Mouse (Mus musculus) cerebellum, postnatal 25 days (tissue): Measurements from ENCODE around the gene Bmpr1a.

ENCODE experiments used
- DNase-seq, 2 experiments: peaks; one replicate each; pipeline ENCODE4 v3.0.0; 2021; ENCODE audit warnings: mixed read lengths in 2 of 2

The Bmpr1a gene

DNA sequence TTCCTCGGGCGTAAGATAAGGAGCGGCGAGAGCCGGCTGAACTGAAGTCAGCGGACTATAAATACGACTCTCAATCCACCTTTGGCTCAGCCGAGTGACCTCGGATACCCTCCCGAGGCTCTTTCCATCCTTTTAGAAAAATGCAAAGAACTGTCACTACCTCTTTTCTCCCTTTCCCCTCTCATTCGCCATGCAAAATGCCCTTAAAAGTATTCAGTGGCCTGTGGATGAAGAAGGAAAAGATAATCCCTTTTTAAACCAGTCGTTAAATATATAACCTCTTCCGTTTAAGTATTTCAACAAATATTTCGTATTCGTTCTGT is at the start of gene Bmpr1a:
Gene Bmpr1a (minus strand): TSS at position 17 of the 323 bp plus-strand sequence.
- no peak for DNase-seq

DNA sequence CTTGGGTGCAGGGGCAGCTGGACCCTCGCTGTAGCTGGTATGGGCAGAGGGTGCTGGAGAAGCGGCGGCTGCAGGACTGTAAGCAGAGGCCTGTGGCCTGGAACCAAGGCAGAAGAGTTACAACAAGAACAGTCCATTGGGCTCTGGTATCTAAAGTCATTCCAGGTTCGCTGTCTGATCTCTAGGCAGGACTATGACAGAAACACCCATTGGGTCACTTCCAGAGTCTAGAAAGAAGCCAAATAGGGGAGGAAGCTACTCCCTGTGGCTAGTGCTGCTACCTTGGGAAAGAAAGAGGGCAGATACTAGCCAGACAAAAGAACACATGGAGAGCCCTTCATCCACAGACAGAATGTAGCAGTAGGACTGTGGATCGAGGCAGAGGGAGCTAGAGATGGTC is 49.1 kb upstream of the Bmpr1a start:
- no peak for DNase-seq

DNA sequence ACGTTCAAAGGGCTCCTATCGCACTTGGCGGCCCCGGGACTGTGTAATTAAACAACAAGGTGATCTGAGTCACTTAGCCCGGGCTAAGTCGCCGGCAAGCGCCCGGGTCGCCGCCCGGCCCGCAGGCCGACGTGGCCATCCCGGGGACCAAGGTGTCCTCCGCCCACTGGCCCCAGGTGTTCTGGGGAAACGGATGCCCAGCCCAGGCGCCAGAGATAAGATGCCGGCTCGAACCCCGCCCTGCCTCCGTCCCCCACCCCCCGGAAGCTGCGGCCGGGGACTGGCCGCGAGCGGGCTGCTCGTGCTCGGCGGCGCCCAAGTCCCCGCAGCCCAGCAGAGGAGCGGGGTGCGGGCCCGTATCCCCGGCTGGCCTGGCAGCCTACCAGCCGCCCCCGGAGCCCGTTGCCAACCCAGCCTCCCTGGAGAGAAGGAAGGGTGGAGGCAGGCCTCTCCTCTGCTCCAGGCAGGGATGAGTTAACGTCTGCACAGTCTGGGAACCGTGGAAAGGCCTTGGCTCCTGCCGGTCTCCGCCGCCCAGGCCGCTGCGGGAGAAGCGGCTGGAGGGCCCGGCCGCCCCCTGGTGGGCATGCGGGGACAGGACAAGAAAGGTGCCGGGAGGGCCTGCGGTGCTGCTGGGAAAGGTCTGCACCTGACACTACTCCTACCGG is 46.0 kb upstream of the Bmpr1a start:
- peak; percentile 92 for DNase-seq

DNA sequence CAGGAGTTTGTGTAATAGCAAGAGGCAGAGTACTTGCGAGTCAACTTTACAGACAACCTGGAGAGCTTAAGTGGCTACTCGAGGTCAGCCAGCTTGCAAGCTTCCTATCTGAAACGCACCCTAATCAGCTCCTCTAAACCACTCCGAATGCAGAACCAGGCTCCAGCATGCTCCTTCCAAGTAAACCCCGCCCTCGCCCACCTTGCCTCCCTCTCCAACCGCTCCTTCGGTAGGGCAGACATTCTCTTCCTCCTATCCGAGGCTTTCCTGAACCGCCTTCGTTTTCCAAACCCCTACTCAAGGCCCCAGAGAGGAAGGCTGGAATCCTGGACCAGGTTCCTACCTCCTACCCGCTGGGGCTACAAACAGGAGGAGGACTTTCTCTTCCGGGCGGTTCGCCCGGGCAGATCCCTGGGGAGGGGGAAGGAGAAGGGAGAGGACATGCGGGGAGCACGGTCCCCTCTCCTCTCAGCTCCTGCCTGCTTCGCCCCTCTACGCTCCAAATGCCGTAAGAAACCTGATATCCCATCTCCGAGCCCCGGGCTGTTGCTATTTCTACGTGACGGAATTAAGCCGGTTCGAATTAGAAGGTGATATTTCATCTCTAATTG is 45.4 kb upstream of the Bmpr1a start:
- peak; percentile 73 to 75 for DNase-seq

DNA sequence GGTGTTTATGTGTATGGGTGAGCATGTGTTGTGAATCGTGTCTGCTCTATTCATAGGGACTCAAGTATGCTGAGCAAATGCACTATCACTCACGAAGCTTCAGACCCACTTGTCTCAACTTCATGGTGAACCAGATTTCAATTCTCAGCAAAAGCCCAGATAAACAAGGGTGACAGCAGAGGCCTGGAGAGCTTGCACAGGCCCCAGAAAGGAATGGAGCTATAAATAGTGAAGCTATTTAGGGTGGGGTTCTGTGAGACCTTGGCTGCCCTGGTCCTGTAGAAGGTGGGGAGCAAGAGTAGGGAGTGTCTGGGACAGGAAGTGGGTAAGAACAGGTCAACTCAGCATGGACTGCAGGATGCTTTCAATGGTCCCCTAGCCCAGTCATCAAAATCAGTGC is 41.4 kb upstream of the Bmpr1a start:
- no peak for DNase-seq

DNA sequence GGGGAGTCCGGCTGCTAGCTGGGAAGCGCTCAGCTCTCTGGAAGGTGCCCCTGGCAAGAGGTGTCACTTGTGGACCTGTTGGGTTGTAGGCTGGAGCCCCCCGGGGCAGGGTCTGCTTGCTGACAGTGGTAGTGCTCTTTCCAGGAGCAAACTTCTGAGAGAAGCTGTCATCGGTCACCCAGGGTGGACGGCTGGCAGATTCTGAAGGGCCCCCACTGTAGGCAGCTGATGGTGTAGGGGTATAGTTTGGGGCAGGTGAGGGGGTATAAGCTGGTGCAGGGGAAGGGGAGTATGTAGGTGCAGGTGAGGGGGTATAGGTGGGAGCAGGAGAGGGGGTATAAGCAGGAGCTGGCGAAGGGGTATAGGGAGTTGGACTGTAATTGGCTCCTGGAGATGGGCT is 40.9 kb upstream of the Bmpr1a start:
- no peak for DNase-seq

DNA sequence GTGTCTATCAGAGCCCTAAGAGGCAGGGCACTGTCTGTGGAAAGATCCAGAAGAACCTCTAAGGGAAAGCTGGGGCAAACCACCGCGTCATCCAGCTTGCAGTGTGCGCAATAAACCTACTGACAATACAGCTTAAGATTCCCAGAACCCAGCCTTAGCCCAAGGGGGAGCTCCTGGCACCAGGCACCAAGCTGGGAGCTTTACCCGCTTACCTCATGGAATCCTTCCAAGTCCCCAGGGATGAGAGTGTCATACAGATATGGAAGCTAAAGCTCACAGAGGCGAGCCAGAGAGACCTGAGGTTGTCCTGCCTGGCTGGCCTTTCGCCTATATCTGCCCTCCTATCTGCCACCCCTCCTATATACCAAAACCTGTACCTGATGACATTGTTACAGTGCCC is 40.5 kb upstream of the Bmpr1a start:
- no peak for DNase-seq

DNA sequence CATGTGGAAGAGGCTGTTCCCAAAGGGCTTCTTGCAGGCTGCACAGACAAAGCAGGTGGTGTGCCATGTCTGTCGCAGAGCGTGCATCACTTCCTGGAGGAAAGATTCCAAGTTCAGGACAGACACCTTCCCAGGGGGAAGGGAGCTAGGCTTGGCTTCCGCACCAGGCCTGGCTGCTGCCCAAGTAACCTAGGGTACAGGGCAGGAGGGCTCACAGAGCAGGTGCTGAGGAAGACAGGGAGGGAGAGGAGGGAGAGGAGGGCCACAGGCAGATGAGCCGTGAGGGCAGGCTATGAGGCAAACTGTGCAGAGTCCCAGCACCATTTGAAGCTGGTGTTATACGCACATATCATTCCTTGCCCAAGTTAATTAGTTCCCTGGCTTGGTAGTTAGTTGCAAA is 38.8 kb upstream of the Bmpr1a start:
- peak in 1 of 2 experiments; percentile 41 for DNase-seq

DNA sequence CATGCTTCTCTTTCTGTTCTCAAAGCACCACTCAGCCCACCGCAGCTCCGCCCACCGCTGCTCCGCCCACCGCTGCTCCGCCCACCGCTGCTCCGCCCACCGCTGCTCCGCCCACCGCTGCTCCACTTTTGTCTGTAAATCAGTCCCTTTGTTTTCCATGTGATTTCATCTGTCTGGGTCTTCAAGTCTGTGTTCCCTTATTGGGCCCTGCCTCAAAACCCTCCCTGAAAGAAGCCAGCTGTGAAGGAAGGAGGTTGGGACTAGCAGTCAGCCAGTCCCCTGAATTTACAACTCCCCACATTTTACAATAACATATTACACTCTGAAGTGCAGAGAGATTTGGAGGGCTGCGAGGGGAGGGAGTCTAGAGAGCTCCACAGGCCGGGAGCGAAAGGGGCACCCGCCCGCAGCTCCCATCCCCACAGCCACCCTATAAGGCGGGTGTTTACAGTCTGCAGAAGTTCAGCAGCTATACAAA is 37.6 kb upstream of the Bmpr1a start:
- no peak for DNase-seq

DNA sequence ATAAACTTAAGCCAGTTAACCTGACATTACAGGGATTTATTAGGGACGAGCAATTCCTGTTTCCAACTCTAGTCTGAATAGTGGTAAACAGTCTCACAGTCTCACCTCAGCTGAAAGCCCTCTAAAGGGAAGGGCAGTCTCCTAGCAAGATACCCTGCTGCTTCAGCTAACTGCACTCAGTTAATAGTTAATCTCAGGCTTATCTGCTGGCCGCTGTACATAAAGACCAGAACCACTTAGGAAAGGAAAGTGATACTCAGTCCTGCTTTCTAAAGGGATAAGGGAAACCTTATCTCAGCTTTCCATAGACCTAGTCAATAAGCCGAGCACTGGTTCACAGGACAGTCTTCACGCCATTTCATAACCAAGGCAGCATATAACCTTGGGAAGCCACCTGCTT is 32.7 kb upstream of the Bmpr1a start:
- no peak for DNase-seq

DNA sequence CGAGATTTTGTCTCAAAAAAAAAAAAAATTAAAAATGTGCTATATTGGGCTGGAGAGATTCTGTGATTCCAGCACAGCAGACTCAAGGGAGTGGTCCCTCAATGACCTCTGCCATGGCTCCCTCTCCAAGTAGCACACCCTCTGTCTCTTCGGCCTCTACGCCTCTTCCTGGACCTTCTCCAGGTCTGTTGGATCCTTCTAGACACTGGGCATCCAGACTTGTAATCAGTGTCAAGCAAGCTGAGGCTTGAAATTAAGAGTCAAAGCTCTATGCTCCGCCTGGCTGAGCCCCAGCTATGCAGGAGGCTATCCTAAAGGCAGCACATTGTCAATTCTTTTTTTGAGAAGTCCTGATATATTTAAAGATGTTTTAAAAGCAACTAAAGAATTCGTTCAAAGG is 30.4 kb upstream of the Bmpr1a start:
- DNase-seq, result no peak

DNA sequence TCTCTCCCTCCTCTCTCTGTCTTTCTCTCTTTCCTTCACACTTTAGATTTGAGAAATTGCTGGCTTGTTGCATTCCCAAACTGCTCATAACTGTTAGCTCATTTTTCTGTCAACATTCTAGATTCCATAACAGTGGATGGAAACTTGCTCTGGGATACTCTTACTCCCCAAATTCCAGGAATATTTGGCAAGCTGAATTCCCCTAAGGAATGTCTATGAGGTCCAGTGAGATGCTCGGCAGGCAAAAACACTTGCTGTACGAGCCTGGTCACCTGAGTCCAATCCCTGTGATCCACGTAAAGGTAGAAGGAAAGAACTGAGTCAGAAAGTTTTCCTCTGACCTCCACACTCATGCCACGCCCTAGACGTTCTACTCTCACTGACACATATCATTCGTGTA is 29.4 kb upstream of the Bmpr1a start:
- no peak for DNase-seq

DNA sequence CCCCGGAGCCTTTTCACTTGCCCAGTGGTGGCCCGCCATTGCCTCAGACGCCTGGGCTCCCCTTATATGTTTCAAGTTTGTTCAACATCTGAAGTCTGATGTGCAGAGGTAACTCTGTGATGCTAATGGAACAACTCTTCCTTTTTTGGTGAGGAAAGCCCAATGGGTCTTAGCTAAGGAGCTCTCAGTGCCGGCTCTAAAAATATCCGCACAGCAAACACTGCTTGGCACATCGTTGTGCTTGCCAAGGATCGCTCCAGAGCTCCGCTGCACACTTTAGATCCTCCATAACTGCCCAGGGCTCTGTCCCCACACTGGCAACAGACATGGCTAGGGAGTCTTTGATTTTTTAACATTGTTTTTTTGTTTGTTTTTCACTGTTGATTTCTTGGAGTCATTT is 25.7 kb upstream of the Bmpr1a start:
- no peak for DNase-seq

DNA sequence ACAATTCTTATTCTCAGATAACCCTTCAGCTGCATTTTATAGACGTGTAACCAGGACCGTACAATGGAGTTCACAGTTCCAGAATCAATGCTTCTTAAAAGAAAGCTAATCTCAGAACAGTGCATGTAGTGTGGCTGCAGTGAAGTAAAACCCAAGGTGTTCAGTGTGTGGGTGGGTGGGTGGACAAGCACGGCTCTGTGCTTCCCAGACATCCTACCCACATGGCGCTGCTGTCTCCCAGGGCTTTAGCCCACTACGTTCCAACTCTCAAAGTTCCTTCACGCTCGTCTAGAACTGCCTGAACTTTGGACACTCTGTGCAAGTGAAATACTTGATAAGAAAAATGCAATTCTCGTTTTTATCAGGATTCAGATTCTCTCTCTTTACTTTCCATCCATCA is 19.6 kb upstream of the Bmpr1a start, which contains the start of gene 9230112D13Rik:
Gene 9230112D13Rik (minus strand): TSS at position 101 of the 400 bp plus-strand sequence.
- no peak for DNase-seq

DNA sequence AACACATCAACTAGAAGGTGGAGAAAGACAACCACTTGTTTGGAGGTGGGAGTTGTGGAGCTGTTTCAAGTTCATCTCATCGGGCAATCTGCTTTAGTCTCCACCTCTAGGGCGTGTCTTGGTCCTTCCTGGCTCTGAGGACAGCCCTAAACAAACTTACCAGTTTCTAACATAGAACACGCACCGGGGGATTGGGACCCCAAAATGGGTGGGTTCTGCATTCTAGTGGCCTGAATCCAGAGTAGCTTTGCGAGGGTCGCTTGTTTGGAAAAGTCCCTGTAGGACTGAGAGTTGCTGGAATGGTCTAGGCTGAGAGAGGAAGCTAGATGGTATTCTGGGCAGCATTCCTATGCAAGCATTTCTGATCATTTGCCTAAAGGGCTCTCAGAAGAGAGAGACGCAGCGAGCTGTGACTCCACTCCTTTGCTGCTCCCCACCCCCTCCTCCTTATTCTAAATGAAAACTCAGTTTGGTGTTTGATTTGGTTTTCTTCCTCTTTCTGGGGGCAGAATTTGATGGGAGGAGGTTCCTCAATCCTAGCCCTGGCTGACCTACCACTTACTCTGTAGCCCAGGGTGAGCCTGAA is 14.9 kb upstream of the Bmpr1a start:
- no peak for DNase-seq

DNA sequence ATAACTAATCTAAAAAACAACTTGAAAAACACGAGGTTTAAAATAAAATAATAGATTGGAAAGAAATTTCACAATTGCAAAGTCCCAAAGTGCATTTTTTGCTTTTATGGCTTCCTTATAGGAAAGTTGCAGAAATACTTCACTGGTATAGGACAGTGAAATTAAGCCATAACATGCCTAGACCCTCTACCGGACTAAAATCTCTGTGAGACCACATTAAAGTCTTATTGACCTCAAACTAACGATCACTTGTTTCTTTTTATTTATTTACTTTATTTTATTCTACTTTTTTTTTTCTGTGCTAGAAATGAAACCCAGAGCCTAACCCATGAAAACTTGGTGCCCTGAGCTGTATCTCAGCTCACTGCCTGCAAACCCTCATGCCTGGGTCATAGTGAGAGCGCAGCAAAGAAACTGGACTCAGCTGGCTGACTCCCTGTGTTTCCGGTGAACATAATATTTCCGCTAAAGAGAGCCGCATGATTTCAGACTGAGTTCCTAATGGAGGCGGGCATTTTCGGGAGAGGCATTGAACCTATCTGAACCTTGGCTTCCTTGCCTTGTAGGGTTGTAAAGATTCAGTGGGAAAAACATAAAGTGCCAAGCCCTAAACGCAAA is 13.9 kb upstream of the Bmpr1a start:
- DNase-seq, result no peak

DNA sequence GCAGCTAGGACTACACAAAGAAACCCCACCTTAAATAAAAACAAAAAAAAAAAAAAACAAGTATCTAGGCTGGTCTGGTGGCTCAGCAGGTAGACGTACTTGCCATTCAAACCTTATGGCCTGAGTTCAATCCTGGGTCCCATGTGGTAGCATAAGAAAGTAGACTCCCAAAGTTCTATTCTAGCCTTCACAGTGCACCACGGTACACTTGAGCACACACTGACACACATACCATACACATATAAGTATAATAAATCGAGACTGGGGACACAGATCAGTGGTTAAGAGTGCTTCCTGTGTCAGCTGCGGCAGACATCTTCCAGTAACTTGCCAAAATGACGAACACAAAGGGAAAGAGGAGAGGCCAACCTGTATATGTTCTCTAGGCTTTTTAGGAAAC is 12.7 kb upstream of the Bmpr1a start:
- no peak for DNase-seq

DNA sequence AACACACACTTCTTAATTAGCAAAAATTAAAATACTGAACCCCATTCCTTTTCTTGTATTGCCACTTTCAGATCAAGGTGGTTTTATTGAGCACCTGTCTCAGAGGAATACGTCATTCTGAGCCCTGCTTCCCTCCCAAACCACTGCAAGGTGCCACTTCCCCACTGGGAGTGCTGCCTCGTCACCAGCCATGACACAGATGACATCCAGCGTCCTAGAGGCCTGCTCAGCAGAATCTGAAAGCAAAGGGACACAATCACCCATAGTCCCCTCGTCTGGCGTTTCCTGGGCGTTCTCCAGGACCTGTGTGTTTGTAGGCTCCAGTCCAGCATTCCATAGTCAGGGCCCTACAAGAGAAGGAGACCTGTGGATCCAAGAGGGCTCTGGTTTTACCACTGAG is 11.0 kb upstream of the Bmpr1a start:
- DNase-seq, result peak in 1 of 2 experiments; percentile 9

DNA sequence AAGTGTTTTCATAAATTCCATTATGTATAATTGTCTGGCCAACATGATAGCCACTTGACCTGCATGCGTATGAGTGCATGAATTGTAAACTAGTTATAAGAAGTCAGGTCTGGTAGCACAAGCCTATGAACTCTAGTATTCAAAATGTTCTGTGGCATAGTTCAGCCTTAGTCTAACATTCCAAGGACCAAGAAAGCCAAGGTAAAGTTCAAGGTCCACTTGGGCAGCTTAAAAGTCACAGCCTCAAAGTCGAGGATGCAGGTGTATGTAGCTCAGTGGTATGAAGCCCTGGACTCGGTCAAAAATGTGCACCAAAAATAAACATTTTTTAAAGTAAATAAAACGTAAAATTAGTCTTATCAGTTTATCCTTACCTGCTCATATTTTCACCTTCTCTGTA is 9.5 kb upstream of the Bmpr1a start:
- DNase-seq, result no peak

DNA sequence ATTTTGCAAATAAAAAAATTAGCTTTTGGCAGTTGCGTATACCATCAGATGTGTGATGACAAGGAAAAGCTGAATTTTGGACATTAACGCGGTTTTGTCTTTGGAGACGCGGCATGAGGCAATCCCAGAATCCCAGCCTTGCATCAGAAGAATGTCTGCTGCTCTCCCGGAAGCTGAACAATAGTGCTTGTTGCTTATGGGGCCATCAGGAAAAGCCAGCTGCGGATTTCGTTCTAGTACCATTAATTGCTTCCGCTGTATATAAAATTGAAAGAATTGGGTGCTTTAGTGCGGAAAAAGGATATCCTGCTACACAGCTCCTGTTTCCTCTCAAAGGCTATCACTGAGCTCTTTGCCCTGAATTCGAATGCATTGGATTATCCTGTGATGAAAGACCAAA is 8.8 kb upstream of the Bmpr1a start:
- no peak for DNase-seq

DNA sequence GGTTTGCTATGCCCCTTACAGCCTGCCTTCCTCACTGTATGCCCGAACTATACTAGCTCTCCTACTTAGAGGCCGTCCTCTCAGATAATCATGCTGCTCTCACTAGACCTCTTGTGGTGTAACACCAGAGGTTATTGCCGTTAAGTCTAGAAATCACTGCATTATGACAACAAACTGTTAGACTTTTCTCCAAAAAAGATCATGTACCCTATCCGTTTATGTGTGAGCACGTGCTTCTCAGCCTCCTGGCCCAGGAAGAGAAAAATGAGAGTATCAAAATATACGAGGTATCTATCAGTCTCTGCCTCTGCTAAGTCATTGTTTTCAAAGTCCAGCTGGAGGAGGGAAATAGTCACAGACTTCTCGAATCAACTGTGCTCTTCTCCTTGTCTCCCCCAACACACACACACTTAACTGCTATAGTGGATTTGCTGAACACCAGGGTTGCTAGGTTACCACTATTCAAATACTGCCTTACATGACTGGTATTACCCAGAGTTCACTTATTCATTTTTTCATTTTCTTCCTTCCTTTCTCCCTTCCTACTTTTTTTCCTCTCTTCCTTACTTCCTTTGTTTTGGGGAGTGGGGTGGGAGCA is 5.8 kb upstream of the Bmpr1a start:
- no peak for DNase-seq

DNA sequence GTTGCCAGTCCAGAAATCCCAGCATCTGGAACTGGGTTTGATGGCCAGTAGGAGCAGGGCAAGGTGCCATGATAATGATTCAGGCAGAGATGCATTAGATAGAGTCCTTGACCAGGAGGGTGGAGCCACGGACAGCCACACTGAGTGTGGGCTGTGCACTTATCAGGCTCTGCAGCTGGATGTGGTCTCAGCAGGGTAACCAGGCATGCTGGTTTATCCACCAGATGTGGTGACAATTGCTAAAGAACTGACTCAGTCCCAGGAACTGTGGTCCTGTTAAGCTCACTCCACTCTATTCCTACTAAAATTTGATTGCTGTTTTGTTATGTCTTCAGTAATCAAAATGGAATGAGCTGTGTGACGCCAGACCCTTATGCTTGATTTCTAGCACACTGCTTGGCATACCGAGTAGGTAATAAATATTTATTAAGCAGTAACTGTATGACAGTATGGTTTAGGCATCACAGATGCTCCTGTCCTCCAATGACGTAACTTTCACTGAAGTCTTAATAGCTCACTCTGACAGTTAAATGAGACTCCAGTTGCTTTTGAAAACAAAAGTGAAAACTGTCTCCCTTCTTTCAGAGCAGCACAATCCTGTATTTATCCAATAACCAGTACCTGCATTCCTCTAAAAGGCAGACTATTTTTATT is 5.2 kb upstream of the Bmpr1a start:
- no peak for DNase-seq

DNA sequence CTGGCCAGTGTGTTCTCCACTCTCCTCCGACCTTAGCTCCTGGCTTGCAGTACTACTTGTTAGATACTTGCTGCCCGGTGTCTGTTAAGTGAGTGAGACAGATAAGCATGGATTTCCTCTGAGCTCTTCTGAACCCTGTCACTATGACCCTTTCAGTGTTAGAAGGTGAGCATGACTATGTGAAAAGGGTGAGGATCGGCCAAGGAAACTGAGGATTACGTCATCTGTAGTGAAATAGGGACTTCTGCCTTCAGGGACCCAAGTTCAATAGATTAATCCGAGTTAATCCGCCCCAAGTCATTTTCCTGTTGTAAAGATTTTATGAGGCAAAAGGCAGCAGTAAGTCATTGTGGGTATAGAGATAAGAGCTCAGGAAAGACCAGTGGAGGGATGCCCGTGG is 2.2 kb upstream of the Bmpr1a start:
- no peak for DNase-seq
